Mouse (Mus musculus): Measurements from ENCODE around the gene Pcgf6. TPM values are rescaled to one million over a fixed set of nuclear protein-coding genes. Genes with fewer than 3 reads are reported as not detected.
A peak's percentile ranks its signal among the peaks of the same experiment; 100 is the strongest.

Pcgf6 gene
- 8.4 and 9.4 TPM in 2 replicates for total RNA-seq (2021)
- long read RNA-seq, experiment 1, transcript Pcgf6-201 (10 exons, 2,159 nt) = major isoform, 13 of 15 reads
- long read RNA-seq, experiment 1, partial matches to known transcripts = 1 of 15 reads
- long read RNA-seq, experiment 1, other reads (novel, unspliced or antisense) = 1 of 15 reads
- long read RNA-seq, experiment 2, transcript Pcgf6-201 (10 exons, 2,159 nt) = major isoform, 10 of 13 reads
- long read RNA-seq, experiment 2, partial matches to known transcripts = 0 of 13 reads
- long read RNA-seq, experiment 2, other reads (novel, unspliced or antisense) = 3 of 13 reads

- DNase-seq = peak; percentile 86
Measured at GRCm38 (mm10) chr19:47050271-47051032, at the start of gene Pcgf6. Pcgf6 (minus strand) TSS chr19:47050906.

- DNase-seq = peak; percentile 98
Measured at GRCm38 (mm10) chr19:47090550-47091156, 39.9 kb upstream of the Pcgf6 start, which contains the start of the genes Usmg5 and Pdcd11. Usmg5 (minus strand) TSS chr19:47090647. Pdcd11 (plus strand) TSS chr19:47090768.

DNA sequence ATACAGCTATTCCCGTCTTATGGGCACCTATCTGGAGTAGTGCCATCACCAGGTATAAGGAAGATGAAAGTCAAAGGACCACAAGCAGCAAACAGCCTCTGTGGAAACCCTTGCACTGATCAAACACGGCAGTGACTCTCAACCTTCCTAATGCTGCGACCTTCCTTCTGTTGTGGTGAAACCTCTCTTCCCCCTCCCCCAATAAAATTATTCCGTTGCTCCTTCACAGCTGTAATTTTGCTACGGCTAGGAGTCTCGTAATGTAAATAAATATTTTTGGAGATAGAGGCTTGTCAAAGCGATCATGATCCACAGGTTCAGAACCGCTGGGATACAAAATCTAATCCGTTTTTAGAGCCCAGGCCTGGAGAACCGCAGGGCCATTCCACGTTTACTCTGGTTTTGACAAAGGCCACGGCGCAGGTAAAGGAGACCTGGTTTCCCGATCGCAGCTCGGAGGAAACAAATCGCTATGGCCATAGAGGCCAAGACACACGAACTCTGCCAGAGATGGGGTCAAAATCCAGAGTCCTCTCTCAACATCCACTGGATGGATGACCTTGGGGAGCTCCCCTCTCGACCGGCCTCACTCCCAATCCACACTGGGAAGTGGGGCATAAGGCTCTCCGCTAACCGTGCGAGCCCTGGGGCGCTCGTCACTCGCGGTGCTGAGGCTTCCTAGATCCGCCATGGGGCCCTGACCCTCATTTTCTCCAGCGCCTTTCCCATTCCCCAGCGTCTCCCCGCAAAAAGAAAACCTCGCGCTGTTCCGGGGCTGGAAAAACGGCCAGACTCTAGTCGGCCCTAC lies 39.2 kb upstream of the Pcgf6 start:
- peak; percentile 50 for DNase-seq

GRCm38 (mm10) chr19:47088226-47088625 lies 37.5 kb upstream of the Pcgf6 start:
- peak; percentile 17 for DNase-seq

DNA sequence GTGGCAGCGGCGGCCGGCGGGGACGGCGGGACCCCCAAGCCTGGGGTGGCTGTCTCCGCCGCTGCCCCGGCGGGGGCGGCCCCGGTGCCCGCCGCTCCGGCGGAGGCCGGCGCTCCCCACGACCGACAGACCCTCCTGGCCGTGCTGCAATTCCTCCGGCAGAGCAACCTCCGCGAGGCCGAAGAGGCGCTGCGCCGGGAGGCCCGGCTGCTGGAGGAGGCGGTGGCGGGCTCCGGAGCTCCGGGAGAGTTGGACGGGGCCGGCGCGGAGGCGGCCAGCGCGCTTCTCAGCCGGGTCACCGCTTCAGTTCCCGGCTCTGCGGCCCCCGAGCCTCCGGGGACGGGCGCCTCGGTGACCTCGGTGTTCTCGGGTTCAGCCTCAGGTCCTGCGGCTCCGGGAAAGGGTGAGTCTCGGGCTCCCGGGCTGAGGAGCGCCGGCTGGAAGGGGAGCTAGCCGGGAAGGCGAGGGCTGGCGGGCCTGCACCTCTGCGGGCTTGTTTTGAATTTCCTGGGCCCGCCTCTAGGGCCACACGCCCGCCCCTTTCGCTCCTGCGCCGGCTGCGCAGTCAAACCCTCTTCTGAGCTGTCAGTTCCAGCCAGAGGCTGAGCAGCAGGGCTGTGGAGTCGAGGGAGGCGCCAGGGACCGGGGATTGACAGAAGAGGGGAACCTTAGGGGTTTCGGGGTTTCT lies 17.4 kb upstream of the Pcgf6 start:
- DNase-seq = peak; percentile 93

DNA sequence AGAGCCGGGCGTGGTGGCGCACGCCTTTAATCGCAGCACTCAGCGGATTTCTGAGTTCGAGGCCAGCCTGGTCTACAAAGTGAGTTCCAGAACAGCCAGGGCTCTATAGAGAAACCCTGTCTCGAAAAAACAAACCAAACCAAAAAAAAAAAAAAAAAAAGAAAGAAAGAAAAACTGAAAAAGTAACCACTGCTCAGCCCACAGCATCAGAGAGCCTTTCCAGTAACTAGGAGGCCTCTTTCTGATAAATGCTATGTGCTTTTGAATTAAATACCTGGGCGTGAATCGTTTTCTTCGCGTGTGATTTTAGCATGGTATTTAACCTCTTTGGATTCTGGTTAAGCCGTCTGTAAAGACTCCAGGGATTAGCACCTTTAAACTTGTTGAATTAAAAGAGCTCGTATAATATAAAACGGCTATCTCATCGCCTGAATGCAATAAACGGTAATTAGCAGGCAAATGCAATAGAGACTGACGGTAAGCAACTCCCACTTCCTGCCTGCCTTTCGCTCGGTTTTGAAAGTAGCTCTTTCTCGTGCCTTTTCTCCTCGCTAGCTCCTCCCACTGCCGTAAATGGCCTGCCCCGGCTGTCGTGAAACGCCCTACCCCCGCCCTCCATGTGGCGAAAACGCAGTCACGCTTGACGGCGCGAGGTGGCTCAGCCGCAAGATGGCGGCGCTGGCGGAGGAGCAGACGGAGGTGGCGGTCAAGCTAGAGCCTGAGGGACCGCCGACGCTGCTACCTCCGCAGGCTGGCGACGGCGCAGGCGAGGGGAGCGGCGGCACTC lies 16.6 kb upstream of the Pcgf6 start, which contains the start of gene Taf5:
Taf5 (plus strand) TSS at position 651 of the 787 bp plus-strand sequence.
- peak; percentile 99 for DNase-seq

DNA sequence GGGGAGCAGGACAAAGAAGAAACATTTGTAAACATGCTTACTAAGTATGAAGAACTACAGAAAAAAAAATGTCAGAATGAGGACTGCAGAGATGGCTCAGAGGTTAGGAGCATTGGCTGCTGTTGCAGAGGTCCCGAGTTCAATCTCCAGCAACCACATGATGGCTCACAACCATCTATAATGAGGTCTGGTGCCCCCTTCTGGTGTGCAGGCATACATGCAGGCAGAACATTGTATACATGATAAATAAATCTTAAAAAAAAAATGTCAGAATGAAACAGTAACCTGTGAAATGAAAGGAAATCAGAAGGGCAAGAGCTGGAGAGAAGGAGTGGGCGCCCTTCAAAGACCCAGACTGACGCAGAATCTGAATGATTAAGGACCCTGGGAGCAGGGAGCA lies 15.2 kb upstream of the Pcgf6 start:
- no peak for DNase-seq

- DNase-seq = no peak
Measured at GRCm38 (mm10) chr19:47057684-47058083, 7.0 kb upstream of the Pcgf6 start.

GRCm38 (mm10) chr19:47053471-47053870 lies 2.8 kb upstream of the Pcgf6 start:
- DNase-seq = no peak

- DNase-seq = no peak
Measured at GRCm38 (mm10) chr19:47052927-47053326, 2.2 kb upstream of the Pcgf6 start.

DNA sequence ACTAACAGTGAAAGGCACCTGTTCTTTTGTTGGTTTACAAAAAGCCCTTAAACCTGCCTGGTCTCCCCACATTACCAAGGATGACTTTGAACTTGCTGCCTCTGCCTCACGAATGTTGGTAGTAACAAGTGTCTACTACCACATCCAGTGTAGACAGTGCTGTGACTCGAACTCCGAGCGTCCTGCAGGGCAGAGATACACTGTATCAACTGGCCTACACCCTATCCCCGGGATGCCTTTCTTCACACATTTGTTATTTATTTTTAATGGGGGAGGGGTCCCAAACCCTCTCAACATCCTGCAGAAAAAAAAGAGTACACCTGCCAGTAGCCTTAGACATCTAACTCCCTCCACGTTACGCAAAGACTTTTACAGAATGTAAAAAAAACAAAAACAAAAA lies 866 bp downstream of the Pcgf6 start:
- DNase-seq = no peak

GRCm38 (mm10) chr19:47049061-47049460 lies 1.6 kb downstream of the Pcgf6 start:
- no peak for DNase-seq

- DNase-seq = peak; percentile 71
Measured at GRCm38 (mm10) chr19:47047236-47047833, 3.4 kb downstream of the Pcgf6 start.

GRCm38 (mm10) chr19:47046343-47046742 lies 4.4 kb downstream of the Pcgf6 start:
- DNase-seq = no peak

DNA sequence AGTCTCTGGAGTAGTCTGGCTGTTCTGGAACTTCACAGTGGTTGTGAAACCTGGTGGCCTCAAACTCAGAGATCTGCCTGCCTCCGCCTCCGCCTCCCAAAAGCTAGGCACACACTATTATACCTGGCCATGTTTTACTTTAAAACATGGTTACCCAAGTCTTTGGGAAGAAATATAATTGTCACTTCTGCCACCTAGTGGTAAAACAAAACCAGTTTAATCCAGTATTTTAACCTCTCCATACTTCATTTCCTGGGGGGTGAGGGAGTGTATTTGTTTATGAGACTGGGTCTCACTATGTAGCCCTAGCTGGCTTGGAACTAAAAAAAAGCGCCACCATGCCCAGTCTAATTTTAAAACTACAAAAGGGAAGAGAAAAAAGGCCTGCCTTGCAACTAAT lies 7.1 kb downstream of the Pcgf6 start:
- DNase-seq = no peak

DNA sequence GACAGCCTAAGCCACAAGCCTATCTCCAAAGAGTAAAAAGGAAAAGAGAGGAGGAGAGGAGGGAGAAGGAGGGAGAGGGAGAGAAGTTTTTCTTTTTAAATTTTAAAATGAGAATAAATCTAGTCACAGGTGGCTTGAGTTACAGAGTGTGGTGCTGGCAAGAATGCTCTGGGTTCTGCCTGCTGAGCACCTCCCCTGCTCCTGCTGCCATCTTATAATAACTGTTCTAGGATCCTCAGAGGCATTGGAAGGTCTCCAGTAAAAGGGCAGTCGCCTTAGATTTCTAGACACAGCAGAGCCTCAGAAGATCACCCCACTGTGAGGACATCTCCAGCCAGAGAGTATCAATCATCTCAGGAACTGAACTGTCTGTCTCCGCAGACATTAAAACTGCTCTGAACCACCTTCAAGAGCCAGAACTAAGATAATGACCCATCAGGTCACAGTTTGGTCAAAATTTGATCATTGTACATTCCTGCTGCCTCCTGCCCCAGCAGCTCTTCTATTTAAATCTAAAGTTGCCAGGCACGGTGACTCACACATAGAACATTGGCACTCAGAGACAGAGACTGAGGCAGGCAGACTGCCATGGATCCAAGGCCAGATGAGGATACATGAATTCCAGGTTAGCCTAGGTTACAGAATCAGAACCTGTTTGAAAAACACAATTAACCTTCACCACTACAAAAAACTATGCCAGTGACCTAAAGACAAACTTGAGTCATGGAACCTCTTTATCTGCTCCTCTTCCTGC lies 9.8 kb downstream of the Pcgf6 start:
- peak; percentile 50 for DNase-seq

DNA sequence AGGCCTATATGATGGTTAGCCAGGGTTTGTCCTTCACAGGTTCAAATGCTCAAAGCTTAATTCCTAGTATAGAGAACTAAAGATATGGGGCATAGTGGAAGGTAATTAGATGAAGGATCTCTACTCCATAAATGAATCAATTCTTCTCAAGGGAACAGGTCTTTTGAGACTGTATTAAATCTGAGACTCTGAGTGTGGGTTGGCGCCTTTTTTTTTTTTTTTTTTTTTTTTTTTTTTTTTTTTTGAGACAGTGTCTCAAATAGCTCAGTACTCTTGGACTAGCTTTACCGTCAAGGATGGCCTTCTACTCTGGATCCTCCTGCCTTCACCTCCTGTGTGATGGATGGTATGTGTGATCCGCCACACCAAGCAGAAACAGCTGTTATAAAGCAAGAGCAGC lies 14.1 kb downstream of the Pcgf6 start:
- no peak for DNase-seq

GRCm38 (mm10) chr19:47034916-47035315 lies 15.8 kb downstream of the Pcgf6 start:
- no peak for DNase-seq

DNA sequence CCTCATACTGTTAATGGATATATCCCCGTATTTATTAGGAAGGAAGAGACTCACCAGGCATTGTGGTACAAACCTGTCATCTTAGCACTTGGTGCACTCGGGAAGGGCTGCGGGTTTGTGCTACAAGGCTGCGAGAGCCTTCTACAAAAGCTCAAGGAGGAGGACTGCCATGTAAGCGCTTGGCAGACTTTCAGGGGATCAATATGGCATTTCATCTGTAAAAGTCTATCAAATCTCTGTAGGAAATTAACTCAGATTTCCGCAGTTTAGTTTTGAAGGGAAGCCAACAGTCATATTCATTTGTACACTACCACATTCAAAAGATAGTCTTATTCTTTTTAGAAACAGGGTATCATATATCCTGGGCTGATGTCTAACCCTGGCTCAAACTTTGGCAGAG lies 18.9 kb downstream of the Pcgf6 start:
- DNase-seq = no peak

DNA sequence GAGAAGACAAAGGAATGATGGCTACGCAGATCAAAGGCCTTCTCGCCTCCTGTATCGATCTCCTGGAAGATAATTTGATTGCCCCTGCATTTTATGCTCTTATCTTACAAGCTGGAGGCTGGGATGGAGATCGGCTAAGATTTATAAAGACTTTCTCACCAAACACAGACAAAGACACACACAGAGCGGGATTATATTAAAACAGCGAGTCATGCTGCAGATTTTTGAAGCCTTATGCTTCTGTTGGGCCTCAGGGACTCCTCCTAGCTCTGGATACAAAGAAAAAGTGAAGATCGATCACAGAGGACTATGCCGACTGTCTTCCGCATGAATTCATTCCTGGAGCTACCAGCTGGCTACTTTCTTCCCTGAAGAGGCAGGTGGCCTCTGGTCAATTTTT lies 20.9 kb downstream of the Pcgf6 start:
- no peak for DNase-seq
